Mouse (Mus musculus) spleen, postnatal 36 days (tissue): ENCODE measurements around the gene Grk6.

Experiments
- DNase-seq, 2 experiments: peaks; one replicate each; pipeline ENCODE4 v3.0.0; 2022; ENCODE audit warnings: low spot score in 2 of 2, mixed read lengths in 1 of 2

Grk6 gene

DNA sequence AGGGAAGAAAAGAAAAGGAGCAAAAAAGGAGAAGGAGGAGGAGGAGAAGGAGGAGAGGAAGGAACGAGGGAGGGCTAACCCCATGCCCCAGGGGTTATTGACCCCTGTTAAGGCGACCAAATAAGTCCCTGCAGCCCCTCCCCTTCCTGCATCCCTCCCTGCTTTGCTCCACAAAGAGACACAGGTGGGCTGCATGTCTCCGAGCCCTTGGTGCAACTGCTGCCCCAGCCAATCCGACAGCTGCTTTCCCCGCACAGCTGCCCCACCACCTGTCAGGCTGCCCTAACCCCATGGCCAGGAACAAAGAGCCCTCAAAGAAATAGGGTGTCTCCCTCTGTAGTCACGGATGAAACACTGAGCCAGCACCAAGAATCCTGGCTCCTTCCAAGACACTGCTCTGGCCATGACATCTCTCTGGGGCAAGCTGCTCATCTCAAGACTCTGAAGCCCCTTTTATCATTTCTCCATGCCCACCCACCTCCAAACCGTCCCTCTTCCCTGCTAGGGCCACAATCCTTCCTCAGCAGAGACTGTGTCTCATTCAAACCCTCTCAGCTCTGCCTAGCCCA lies 39.7 kb downstream of the Grk6 start:
- no peak for DNase-seq

DNA sequence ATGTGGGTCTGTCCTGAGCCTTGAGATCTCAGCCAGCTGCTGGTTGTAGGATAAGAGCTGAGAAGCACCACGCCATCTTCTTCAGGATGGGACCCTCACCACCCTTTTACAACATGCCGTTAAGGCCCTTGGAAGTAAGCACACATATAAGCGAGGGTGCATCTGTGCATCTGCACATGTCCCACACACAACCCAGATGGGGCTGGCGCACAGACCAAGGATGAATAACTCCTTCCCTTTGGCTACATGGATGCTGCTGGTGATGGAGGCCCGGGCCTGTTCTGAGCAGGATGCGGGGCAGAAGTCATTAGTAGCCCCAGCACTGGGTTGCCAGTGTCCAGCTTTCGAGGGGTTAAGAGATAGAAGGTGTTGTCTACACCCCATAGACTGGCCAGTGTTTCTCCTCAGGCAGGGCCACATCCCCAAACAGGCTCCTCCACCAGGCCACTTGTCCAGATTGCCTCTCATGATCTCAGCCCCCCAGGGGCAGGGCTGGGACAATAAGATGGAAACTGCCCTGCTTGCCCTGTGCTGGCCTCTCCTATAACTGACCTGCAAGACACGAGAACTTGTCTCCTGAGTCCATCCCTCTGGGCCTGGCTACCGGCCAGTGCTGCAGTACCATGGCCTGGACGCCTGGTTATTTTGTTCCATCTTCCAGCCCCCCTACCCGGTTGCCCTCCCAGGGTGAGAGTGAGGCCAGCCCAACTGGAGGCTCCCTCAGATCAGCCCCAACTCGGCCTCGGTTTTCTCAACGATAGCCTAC lies 41.3 kb downstream of the Grk6 start:
- no peak for DNase-seq

DNA sequence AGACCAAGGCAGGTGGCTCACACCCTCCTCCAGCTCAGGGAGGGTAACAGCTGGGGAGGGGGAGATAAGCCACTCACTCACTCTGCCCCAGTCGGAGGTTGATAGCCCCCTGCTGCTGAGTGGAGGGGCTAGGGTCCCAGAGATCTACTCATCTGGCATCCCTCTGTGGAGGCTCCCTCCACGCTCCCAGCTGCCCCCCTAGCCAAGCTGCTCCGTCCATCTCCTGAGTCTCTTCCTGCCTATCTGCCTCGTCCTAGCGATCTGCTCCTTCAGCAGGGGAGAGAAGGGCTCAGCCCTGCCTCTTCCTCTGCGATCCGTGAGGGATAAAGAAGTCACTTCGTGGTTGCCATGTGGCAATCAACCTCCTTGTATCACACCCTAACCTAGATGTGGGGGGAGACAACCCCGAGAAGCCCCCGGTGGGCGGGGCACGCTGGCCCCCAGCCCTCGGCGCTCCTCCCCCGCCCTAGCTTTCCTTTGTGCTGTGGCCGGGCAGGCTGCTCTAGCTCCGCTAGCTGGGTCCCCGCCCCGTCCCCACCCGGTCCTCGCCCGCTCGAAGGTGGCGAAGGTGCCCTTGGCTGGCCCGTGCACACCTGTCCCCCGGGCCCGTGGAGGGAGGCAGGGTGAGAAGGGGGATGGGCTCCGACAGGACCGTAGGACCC lies 42.2 kb downstream of the Grk6 start:
- DNase-seq: no peak

DNA sequence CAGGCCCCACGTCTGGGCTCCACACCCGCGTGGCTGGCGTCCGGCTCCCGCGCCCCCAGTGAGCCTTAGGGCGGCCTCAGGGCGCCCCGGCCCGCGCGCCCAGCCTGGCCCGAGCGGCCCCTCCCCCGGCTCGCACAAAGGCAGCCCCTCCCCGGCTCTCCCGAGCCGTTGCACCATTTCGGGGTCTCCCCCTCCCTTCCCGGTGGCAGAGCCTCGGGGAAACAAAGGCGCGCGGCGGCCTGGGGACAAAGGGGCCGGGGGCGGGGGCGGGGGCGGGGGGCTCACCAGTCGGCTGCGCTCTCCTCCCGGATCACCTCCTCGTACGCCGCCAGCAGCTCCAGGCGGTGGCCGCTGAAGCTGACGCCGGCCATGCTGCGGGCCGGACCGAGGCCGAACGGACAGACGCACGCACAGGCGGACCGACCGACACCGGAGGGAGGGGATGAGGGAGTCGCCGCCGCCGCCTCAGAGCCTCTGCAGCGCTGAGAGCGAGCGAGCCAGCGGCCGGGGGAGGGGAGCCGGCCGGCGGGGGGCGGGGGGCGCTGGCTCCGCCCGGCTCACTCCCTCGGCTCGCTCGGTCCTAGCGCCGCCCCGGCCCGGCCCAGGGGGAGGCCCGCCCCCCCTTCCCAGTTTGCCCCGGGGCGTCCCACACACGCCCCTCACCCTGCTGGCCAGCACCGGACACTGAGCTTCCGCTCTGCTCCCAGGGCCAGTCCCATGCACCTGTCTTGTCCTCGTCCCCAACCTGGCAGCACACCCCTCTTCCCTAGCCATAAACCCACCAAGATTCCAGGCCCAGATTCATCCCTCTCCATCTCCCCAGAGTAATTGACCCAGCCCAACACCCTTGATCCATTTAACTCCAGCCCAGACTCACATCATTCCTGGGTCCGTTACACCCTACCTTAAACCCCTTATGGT lies 43.0 kb downstream of the Grk6 start, which contains the start of gene Dbn1:
Gene Dbn1, minus strand, starts transcription at position 534 of the 921 bp plus-strand sequence.
- no peak for DNase-seq

DNA sequence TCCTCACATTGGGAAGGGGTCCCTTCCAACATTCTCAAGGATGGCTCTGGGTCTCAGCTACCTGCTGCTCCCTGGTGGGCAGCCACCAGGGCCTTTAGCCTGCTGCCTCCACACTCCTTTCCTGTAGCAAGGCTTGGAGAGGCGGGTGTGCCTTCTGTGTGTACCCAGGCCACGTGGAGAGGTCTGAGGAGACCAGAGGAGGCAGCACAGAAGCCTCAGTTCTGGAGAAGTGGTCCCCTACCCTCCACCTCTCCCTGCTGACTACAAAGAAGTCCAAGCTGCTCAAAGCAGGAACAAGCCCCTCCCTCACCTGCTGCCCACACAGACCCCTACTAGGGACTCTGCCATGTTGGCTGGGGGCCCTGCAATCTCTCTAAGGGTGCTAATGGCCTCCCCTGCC lies 49.4 kb downstream of the Grk6 start:
- DNase-seq: no peak

DNA sequence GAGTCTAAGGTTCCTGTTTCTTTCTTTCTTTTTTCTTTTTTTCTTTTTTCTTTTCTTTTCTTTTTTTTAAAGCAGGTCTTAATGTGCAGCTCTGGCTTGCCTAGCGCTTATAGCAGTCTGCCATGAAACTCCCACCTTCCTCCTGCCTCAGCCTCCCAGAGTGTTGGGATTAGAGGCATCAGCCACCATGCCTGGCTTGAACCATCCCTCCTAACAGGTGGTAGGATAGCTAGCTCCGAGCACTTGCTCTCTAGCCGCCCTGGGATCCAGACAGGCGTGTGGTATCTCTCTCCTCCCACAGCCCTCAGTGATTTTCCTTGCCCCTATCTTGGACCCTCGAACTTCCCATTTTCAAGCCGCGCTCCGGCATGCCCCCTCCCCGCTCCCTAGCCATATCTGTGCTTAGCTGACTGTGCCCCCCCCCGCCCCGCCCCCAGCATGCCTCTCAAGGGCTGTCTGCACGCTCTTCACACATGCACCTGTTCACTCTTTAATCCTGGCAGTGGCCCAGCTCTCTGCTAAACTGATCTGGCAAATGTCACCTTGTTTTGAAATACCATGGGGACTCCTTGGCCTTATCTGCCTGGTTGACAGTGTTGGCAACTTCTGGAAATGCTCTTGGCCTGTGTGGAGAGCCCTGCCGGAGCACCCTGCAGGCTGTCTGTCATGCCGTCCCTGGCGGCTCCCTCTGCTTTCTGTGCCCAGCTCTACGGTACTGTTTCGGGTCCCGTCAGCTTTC lies 50.2 kb downstream of the Grk6 start:
- no peak for DNase-seq

DNA sequence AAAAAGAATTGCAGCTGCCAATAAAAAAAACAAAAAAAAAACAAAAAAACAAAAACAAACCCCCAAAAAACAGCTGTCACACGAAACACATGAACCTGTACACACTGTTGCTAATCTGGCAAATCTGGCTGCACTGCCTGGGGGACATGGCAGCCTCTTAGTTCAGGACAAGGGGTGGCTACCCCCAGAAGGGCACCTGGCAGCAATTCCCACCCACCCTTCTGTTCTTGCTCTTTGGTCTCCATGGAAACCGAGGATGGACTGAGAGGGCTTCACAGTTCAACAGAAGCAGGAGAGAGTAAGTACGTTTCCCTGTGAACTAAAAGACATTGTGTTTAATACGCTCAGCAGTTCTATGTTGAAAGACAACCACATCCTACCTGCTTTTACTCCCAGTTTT lies 50.8 kb downstream of the Grk6 start:
- no peak for DNase-seq

DNA sequence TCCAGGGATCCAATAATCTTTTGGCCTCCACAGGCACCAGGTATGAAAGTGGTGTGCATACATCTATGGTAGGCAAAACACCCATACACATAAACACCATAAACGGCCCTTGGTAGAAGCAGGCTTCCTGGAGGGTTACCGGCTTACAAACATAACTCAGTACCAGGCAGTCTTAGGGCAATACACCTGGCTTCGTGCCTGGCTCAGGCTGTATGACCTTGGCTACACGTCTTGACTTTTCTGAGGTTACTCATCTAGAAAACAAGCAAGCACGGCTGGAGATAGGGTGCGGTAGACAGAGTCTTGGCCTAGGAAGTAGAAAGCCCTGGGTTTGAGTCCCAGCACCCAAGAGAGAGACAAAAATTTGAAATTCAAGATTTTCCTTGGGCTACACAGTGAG lies 51.8 kb downstream of the Grk6 start:
- DNase-seq: no peak

DNA sequence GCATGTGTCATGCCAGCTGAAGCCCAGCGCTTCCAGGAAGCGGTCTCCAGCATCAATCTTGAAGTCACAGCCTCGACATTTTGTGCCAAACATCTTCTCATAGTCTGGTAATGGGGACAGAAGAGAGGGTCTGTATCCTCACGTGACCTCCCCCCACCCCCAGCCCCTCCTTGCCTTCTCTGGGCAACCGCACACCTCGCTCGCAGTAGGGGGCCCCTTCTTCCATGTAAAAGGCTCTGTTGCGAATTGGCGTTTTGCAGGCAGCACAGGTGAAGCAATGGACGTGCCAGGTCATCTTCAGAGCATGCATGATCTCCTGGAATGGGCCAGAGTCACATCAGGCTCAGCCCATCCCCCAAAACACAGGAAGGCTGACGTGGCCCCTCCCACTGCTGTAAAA lies 54.0 kb downstream of the Grk6 start:
- DNase-seq: no peak

DNA sequence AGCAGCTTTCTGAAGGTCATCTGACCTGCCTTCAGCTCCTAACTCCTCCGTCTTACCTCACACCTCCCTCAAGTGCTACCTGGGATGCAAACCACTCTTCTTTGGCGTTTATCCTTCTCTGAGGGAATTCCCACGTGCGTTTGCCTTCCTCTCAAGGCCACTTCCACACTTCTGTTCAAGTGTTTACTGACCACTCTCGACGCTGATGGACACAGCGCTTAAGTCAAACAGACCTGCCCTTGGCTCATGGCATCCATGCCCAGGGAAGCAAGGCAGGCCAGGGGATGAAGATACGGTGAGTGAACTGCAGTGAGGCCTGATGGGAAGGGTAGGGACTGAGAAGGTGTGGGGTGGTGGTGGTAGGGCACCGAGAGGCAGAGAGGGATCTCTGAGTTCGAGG lies 55.7 kb downstream of the Grk6 start:
- no peak for DNase-seq

DNA sequence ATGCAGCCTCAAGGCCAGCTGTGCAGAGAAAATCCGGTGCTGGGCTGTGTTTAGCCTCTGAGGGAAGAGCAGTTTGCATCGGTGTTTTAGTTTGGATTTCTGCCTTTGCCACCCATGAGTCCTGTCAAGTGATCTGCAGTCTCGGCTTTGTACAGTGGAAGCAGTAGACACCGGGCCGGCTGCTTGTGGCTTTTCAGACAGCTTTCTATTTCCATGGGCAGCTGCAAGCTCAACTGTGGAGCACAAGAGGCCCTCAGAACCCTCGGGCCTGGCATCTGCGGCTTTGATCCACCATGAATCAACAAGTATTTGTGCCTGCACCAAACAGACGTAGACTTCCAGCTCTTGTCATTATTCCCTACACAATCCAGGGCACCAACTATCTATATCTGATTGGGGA lies 57.5 kb downstream of the Grk6 start:
- no peak for DNase-seq

DNA sequence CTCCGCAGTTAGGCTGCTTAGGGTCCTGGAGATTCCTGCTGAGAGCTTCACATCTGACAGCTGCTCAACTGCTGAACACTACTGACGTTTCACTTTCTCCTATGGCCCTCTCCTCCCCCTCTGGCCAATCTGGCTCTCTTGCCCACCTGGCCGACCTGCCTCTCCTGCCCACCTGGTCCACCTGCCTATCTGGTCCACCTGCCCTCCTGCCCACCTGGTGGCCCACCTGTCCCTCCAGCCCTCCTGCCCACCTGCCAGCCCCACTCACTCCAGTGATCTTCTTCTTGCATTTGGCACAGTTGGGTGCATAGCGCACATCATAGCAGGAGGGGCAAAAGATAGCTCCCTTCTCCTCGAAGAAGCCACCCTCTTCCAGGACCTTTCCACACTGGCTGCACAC lies 59.5 kb downstream of the Grk6 start:
- DNase-seq: no peak

DNA sequence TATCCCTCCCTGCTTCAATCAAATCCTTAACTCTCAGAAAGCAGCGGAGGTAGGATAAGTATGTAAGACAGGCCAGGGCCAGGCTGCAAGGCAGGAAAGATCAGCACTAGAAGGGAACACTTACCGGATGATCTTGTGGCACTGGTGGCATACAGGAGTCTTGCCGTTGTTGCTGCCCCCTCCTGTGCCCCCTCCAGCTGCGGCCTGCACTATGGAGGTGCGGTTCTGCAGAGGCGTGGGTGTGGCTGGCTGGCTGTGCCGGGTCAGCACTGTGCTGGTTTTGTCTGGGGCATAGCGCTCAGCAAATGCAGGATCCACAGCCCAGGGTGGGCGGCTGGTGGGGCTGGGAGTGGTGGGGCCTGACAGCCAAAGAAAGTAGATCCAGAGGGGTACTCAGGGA lies 60.9 kb downstream of the Grk6 start:
- DNase-seq: no peak

DNA sequence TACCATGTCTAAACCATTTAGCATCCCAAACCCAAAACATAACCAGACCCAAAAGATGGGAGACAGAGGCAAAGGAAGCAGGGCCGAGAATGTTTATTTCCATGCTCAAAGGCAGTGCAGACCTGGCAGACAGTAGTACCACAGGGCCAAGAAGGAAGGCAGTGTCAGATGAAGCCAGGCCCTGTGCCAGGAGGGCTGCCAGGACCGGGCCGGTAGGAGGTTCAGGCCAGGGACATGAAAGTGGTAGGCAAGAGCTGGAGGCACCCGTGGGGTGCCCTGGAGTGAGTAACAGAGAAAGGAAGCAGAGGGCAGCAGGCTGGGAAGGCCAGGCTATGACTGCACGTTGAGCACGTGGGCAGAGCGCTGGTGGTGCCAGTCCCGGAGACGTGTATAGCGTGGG lies 61.8 kb downstream of the Grk6 start:
- DNase-seq: no peak

DNA sequence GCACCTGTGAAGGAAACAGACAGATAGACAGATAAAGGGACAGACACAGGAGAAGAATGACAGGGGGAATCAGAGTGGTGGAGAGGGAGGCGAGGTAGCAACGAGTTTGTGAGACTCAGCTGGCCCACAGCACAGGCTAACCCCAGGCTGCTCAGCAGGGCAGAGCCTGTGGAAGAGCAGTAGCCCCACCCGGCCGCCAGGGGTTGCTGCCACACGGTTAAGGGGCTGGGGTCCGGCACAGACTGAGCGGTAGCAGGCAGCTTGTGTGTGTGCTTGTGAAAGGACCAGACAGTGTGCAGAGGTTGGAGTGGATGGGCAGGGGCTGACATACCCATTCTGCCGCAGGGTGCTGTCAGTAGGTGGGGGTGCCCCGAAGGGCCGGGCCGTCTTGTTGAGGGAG lies 63.0 kb downstream of the Grk6 start:
- no peak for DNase-seq

DNA sequence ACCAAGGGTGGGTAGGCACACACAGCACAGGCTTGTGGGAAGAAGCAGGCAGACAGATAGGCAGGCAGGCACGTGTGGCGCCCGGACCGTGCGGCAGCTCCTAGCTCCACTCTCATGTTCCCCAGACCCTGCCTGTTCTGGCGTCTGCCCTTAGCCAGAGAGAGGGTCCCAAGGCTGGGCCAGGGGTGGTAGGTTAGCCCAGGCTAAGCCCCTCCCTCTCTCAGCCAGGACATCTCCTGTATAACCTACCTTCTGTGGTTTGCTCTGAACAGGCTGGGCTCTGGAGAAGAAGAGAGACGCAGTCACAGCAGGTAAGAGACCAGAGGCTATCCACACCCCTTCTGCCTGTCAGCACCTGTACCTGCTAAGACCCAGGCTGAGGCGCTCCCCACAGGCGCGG lies 63.7 kb downstream of the Grk6 start:
- no peak for DNase-seq

DNA sequence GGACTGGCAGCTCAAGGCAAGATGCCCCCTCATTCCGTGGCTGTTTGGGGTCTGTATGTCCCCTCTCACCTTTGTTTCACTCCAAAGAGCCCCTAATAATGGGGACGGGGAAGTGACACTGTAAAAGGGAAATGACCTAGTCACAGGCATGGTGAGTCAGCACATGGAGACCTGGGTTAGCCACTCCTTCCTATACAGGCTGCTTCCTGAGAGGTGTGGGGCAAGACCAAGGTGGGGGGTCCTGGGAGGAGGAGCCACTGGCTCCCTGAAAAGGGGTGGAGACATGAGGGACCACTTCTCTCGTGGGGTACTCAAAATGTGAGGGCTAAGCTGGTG lies 65.4 kb downstream of the Grk6 start:
- DNase-seq: no peak
